Mouse (Mus musculus): ENCODE data around the gene Gm28308.
A peak's percentile ranks its signal among the peaks of the same experiment; 100 is the strongest.

The Gm28308 gene

DNA sequence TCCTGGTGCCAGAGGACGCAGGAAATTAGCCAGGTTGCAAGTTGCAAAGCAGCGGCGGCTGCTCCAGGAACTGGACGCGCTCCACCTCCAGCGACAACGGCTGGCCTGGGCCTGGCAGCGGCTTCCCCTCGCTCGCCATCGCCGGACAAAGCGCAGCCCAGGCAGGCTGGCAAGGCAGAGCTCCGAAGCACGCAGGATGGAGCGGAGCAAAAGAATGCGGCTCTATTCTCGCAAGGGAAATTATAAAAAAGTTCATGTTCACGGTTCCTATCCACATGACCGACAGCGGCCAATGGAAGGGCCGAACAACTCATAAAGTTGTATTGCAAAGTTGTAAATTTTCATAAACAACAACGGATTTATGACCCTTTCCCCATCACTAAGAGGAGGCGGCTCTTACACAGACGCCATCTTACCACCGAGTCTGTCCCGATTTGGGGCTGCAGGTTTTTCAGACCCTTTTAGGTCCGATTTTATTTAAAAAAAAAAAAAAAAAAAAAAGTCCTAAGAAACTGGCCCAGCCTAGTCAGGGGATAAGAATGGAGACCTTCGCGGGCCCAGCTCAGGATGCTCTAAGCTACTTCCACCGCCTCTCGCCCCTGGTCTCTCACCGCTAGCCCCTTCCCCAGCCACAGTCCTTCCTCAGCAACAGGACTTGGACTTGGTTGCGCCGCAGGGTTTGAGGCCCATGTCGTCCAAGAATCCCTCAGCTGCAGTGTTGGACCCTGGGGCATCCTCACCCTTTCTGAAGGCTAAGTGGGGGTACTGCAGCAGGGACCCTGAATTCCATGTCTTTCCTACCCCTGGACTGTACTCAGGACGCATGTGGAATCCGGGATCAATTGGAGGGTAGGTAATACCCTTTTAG, at the start of gene Gm28308, which contains the start of gene Hoxa3:
Gm28308 (minus strand) TSS at position 221 of the 868 bp plus-strand sequence.
Hoxa3 (minus strand) TSS at position 218 of the 868 bp plus-strand sequence.
- DNase-seq (ENCODE audit: low read depth, low spot score) = peak; percentile 28

DNA sequence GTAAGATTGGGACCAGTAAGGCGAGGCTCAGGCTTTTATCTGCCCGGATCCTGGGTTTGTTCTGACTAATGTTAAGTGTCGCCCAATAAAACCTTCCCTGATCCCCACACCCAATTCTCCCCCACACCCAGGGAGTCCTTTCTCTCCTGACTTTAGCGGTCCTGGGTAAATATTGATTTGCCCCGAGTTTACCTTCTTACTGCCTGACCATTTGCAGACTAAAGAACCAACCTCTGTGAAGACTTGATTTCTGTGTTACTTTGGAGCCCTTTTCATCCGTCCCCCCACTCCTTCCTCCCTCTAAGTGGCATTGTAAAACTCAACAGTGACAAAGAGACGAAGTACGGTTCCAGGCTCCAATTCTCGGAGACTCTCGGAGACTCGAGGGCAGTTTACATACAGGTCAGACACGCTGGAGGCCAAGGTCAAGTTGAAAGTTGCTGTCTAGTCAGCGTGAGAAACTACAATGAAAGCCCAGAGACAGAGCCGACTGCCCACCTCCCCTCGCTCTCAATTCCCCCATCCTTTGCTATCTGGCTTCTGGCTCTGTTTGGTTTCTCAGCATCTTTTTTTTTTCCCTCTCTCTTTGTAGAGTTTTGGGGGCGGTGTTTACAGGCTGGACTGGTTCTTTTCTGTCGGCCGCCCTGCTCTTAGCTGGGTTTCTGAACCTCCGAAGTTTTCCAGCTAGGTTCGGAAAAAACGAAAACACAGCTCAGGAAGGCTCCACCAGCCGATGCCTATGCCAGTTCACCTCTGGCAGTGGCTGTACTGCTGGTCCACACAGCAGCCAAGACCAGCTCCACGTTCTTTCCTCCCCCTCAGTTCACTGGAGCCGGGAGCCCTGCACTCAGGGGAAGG, 49.6 kb upstream of the Gm28308 start:
- peak; percentile 67 for DNase-seq (ENCODE audit: low read depth, low spot score)

DNA sequence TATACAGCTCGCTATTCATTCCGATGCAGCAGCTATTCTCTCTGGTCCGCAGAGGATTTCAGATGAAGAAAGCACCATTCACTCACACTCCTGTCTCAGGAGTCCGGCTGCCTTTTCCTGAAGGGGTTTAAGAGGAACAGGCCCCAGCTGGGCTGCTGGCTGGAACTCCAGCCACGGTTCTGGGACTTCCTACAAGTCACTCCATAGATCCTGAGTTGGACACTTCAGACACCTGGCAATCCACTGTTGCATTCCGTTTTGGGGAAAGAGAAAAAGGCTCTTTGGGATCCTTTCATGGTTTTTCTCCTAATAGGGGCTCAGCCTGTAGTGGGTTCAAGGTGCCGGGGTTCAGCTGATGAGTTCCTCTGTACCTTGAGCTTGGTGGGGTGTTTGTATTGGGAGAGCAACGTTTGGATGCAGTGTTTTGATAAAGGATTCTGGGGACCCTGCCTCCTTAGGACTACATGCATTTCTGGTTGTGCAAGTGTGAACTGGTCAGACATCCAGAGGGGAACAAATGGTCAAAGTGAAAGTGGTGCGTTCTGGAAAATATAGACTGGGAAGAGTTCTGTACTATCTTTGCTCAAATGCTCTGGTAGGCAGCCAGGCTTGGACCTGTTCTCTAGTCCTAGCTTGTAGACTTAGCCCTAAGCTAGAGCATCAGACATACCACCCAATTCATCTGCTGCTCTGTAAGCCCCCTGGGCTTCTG, 48.8 kb upstream of the Gm28308 start:
- no peak for DNase-seq (ENCODE audit: low read depth, low spot score)

DNA sequence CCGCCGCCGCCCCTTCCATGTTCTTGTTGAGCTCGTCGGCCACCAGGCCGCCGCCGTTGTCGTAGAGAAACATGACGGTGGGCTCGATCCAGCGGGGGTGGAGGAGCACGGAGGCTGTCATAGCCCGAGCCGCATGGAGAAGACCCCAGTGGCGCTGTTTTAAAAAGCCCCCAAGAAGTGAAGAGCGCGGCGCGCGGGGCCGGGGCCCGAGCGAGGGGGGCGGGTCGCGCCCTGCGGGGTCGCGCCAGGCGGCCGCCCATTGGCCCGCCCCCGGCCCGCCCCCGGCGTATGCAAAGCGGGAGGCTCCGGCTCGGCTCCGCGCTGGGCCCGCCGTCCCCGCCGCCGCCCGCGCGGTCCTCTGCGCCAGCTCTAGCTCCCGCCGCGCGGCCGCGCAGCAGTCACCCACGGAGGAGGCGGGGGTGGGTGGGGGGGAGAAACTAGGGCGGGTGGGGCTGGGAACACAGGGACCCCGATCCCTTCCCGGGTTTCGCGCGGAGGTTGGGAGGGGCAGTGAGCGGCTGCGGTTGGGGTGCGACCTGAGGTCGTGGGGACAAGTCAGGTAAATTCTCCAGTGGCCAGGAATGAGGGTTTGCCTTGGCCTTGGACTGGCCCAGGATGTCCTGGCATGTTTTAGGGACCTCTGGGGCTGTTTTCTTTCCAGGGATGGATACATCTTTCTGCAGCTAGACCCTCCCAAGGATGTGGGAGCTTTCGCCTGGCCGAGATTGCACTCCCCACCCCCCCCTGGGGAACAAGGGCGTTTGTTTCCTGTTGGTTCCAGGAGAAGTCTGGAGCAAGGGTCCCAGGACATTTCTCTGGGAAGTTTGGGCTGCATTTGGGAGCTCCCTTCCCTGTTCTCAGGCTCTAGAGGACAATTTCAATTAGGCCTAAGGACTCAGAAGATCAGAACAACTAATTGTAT, 47.8 kb upstream of the Gm28308 start, which contains the start of gene Hoxa13:
Hoxa13 (minus strand) TSS at position 227 of the 922 bp plus-strand sequence.
- DNase-seq (ENCODE audit: low read depth, low spot score) = peak; percentile 68

DNA sequence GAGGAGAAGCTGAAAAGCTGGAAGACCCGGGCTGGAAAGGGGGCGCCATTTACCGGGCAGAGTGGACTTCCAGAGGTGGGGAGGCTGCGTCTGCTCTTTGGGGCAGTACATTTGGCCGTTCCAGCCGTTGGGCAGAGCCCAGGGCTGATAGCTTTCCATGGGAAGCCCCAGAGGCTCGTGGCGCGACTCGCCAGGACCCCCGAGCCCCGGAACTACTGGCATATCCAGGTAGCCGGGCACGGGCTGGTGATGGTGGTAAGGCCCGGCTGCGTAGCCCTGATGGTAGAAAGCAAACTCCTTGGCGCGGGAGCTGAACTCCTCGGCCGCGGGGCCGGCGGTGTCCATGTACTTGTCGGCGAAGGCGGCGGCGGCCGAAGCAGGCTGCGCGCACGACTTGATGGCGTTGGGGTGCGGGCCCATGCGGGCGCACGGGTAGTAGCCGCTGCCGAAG, 46.7 kb upstream of the Gm28308 start:
- DNase-seq (ENCODE audit: low read depth, low spot score) = no peak

DNA sequence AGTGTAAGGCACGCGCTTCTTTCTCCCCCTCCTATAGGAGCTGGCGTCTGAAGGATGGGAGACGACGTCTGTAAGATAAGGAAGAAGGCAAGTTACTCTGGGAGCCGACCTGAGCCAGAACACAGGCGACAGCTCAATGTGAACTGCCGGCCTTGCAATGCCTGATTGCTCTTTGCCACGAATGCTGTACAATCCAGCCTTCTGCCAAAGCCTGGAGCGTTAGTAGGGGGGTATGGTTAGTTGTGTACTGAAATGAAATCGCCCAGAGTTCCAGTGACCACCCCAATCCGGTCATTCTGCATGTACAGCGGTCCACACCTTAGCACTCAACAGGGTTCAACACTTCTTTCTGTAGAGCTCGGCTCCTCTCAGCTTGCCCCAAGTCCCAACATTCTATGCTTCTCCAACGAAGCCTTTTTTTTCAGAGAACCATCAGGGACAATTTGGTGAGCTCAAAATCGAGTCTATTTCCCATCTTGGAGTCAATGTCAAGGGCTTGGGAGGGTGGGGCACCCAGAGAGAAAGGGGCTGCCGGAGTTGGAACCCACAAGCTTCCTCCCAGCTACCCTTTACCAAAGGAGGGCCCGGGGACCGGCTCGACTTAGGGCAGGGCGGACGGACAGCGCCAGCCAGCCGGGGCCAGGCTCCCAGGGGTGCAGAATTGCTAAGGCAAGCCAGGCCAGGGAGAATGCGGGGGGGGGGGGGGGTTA, 46.1 kb upstream of the Gm28308 start:
- peak; percentile 60 for DNase-seq (ENCODE audit: low read depth, low spot score)

DNA sequence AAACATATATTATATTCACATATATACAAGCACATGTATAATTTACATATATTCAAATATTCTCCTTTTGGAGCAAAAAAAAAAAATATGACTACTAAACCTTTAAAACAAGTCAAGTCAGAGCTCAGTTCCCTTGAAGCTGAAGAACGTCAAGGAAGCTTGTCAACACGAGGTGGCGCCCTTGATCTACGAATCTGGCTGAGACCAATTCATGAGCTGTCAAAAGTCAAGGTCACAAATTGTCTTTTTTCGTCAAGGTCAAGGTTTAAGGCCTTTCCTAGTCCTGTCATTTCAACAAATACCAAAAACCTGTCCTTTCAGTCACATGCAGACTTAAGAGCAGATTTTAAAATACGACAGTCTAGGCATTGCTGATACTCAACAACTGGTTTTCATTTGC, 43.8 kb upstream of the Gm28308 start:
- DNase-seq (ENCODE audit: low read depth, low spot score) = peak; percentile 85

DNA sequence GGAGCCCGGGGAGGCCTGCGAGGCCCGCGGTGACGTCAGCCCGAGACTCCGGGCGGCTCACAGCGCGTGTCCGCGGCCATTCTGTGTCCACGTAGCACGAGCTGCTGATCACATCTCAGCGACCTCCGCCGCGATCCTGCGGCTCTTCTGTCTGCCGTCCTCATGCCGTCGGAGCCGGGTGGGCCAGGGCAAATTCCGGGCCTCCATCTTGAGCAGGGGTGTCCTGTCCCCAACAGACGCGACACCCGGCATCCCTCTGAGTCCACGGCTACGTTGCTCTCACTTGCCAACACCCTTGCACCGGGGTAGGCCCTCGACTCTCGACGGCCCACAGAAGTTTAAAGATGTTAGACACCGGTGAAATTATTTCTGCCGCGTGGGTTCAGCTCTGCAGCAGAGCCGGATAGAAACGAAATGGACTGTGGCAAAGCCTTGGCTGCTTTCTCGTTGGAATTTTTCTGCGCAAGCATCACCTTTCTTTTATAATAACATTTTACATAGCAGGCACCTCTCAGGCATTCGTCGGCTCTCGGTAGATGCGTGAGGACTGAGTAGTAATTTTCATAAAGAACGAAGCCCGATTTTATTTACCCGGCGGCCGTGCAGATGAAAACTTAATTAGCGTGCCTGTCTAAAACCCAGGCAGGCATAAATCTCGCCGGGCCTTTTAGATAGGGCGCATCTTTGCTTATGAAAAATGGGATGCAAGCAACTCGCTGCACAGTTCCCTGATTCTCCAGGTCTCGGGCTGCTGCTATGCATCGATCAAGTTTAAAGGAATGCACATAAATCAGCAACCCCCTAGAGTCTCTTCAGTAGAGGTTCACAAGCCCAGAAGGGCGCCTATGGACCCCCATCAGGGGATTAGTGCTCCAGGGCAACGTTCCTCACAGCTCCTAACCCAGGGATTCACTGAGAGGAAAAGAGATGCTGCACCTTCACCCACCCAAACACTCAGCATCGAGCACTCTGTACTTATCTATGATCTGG, 40.7 kb upstream of the Gm28308 start:
- no peak for DNase-seq (ENCODE audit: low read depth, low spot score)

DNA sequence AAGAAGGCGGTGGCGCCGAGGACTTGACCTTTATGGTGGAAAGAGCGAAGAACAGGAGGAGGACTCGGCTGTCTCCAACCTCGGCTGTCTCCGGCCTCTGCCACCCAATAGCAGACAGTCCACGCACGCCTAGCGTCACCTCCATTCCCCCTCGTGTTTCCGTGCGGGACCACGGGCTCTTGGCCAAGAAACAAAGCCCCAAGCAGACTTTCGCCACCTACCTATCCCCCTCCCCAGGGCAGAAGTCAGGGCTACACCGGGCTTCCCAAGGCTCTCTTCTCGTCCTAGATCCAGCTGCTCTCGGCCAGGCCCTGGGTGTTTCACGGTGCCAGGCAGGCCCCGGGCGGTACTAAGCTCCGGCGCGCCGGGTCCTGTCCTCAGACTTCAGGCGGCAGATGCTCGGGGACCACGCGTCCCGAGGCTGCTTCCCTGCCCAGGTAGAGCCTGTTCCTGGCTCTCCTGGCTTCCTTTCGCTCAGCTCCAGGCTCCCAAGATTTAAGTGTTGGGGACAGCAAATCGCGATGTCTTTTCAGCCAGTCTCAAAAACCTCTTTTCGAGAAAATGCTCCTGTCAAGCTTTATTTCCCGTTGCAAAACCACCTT, 39.7 kb upstream of the Gm28308 start:
- peak; percentile 64 for DNase-seq (ENCODE audit: low read depth, low spot score)

DNA sequence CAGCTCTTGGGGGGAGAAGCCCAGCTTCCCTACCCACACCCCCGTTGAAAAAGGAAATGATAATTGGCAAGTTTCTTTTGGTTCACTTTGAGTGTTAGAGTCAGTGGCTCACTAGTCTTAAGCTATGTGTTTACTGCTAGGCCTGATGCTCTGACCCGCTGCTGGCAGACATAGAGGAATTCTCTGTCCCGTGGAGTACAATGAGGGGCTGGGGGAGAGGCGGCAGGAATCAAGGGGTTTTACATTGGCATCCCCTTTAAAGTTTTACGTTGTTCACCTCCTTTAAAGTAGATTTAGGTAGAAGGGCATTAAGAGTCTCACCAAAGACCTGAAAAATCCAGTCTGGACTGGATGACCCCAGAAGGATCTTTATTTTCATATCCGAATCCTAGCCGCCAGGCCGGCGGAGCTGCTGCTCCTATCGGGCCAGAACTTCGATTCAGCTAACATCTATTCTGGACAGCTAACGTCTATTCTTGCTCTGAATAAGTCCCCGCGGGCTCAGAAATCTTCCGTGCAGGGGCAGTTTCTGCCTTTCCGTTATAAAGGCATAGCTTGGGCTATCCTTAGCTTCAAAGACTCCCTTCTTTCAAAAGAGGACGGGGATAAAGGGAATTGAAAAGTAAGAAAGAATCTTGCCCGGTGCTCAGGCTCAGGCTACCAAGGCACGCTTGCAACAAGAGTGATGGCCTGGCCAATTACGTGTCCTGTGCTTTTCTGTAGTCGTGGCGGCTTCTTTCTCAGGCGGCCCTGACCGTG, 39.1 kb upstream of the Gm28308 start:
- peak; percentile 41 for DNase-seq (ENCODE audit: low read depth, low spot score)

DNA sequence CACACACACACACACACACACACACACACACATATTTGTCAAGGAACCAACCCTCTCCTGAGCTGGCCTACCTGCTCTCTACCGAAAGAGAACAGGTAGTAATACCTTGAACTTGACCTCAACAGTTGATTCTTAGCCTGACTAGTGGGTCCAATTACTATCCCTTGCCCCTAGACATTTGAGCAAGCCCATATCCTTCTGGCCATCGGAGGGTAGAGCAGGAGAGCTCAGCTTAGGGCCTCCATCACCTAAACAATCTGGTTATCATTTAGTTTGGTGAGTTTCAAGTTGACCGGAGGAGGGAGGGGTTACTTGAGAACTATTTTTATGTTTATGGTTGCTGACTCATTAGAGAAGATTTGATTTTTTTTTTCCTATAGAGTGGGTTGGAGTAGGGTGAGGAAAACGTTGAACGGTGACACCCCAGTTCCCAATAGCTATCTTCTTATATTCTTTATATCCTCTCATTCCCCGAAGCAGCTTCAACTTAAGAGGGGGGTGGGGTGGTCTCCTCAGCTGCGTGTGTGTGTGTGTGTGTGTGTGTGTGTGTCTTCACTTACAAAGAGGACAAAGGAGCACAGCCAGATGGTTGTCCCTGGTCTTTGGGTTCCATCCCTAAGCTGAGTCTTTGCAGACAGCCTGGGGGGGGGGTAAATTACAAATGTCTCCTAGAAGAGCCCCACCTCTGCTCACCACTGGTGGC, 38.2 kb upstream of the Gm28308 start:
- peak; percentile 4 for DNase-seq (ENCODE audit: low read depth, low spot score)

DNA sequence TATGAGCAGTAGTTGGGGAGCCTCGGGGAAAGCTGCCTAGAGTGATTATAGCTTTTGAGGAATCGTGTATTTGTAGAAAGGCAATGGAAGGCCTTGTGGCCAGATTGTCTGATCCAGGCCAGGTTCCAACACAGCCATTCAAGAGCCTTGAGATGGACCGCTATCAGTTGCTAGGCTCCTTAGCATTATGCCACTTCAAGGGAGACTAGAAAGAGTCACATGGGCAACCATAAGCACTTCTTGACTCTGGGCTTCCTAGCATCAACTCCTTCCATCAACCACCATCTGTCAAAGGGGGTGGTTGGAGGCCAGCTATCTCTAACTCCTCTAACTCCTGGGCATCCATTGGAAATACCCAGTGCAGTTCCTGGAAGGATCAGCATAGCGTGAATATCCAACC, 36.7 kb upstream of the Gm28308 start:
- peak; percentile 36 for DNase-seq (ENCODE audit: low read depth, low spot score)

DNA sequence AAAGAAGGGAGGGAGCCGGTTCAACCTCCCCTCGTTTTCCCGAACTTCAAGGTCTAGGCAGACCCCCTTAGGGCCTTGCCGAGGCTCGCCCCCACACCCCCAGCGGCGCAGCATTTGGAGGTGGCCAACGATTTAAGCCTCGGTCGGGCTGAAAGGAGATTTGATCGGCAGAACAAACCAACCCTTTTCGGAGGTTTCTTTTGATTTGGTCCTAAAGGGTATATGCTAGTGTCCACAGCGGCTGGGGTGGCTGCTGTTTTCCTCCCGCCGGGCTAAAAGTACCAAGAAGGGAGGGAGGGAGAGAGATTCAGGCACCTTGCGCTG, 36.2 kb upstream of the Gm28308 start:
- DNase-seq (ENCODE audit: low read depth, low spot score) = peak; percentile 67

DNA sequence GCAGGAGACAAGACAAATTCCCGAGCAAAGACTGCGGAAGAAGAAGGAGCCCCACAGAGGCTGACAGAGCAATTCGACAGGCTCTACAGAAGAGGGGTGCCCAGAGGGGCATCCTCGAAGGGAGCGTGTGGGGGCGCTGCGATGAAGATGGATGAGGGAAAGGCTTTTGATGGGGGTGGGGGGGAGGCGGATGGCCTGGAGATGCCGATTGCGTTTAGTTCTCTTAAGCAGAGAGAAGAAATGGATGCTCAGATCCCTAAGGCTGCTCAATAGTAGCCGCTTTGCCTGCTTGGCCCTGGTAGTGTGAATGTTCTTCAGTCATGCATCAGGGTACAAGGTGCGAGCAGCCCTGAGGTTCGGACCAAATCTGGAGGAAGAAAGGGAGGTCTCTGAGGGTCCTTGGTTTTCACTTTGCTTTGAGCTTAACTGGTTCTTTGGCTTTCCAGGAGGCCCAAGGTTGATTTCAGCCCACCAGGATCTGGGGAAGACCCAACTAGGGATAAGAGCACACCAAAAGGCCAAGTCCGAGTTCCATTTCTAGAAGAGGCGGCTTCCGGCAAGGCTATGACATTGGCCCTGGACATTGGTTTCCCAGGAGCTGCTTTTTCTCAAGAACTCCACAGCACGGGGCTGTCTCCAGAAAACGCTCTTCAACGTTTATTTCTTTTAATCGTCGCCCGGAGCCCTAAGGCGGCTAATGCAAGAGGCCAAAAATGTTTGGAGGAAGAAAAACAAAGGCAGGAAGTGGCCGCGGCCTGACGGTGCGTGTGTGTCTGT, 35.7 kb upstream of the Gm28308 start:
- peak; percentile 52 for DNase-seq (ENCODE audit: low read depth, low spot score)

DNA sequence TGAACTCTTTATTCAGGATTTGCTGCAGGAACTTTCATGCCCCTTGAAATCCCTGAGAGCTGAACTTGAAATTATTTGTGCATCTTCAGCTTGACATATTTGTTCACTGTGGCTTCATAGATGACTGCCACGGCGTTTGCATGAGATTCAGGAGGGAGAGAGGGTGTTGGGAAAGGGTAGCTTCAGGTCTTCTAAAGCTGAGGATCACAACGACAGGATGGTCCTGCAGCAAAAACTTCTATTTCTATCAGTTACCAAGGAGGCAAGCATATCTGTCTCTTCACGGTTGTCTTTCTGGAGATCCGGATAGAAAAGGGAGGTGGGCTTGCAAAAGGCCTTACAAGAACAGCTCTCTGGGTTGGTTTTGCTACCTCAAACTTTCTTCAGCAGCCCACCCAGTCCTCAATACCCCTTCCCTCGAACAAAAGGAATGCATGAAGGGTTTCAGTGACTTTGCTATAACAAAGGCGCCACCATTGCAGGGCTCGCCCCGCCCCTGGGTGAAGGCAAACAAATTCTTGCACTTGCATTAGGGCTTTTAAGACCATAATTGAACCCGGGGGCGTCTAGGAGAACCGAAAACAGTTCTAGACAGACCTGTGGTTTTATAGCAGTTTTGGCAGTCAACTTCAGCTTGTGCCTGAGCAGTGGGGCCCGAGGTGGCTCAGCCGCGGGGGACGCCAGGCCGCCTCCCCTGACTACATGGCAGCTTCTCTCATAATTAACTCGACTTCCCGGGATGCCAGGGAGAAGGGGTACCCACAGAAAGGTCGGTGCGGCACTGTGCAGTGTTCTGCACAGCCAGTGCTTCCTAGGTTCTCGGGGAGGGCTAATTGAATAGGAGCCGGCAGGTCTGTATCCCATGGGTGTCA, 34.9 kb upstream of the Gm28308 start:
- peak; percentile 59 for DNase-seq (ENCODE audit: low read depth, low spot score)

Measured in ES-CJ7 (cell line).